Mouse (Mus musculus): ENCODE results near the gene Car11.
"Not testable (repeated sequence)": the region's sequence is repeated elsewhere in the genome, so short reads cannot be mapped to it uniquely, and the experiment has no call there.

The Car11 gene

DNA sequence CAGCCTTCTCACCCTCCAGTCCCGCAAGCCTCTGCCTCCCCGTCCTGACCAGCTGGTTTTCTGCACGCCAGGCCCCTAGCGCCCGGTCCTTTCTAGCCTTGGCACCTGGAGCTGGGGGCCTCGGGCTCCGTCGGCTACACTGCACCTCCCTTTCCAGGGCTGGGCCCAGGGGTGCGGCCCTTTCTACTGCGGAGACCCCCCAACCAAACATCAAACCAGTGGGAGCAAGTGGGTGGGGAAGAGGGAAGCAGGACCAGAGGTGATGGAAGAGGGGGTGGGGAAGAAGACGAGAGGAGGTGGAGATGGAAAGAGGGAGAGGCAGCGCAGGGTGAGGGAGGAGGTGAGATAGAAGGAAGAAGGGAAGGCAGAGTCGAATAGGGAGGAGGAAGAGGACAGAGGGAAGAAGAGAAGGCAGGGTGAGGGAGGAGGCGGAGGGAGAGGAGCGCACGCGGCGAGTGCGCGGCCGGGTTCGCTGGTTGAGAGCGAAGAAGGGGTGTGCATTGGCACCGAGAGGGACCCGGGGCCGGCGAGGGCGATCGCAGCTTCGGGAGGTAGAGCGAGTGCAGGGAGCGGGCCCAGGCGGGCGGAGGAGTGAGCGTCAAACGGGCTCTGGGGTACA is at the start of gene Car11:
Gene Car11 (plus strand): TSS at position 321 of the 619 bp plus-strand sequence.
- in situ Hi-C loops (cut with MboI, MseI) = no loop called here

DNA sequence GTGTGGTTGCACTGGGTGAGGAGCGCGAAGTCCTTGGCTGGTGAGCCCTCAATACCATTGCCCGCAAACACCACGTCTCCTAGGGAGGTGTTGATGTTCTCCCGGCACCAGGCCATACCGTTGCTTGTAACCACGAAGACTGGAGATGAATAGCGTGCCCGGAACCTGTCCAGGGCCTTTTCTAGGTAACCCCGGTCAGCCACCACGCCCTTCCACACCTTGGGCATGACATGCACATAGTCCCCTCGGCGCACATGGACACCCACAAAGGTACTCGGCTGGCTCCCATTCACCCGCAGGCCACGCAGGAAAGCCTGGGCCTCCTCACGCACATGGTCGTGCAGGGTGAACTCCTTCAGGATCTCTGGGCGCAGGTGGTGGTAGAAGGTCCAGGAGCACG is 49.2 kb upstream of the Car11 start:
- in situ Hi-C loops (cut with MboI, MseI) = not testable (repeated sequence)

DNA sequence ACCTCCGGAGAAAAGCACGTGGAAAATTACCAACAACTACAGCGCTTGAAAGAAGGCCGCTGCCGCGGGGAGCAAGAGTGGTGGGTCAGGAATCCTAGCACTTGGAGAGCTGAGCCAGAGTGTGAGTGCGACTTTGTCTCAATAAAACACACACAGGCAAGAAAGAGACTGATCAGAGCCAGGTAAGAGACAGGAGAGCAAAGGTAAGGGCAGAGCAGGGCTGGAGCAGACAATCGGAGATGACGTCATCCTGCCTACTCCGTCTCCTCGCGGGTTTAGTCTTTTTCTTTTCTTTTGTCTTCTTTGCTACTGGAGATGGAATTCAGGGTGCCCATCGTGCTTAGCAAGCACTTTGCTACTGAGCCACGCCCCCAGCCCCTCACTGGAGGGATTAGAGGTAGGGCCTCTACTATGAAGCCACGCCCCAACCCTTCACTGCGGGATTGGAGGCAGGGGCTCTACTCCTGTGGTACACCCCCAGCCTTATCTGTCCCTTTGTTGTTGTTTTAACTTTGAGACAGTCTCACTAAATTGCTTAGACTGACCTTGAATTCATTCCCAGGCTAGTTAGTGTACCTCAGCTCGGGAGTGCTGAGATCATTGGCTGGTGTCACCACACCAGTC is 45.1 kb upstream of the Car11 start:
- in situ Hi-C loops (cut with MboI, MseI) = no loop called here

DNA sequence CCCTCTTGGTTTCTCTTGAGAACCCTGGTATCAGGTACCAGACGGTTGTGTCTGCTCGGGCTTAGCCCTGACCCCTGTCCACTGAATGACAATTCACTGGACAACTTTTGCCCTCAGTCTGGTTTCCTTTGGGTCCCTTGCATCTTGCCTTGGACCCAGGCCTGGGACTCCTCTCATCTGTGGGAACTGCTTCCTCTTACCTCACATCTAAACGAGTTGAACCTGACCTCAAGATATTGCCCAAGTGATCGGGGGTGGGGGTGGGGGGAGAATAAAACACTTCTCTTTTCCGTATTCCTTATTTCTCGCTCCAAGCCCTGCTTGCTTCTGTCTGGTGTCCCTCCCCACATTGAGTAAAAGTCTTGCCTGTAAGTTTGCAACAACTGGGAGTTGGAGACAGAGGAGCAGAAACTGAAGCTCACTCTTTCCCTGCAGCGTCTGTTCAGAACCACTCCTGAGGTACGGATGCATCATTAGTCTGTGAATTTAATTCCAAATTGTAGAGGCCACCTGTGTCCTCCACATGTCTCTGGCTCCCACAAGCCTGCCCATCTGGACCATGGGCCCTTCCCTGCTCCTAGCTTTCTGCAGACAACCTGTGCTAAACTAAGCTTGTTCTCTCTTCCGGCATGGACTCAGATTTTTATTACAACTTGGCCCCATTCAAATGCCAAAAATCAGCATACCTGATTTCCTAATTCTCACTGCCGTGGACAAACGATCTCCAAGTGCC is 38.7 kb upstream of the Car11 start:
- in situ Hi-C loops (cut with MboI, MseI) = no loop called here

DNA sequence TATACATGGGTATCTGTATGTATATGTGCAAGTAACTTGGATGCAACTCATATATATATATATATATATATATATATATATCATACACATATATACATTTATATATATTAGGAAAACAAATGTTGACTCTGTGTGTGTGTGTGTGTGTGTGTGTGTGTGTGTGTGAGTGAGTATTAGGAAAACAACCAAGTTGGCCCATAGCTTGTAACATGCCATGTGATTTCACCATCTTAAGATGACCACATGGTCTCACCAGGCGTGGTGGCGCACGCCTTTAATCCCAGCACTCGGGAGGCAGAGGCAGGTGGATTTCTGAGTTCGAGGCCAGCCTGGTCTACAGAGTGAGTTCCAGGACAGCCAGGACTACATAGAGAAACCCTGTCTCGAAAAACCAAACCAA is 37.9 kb upstream of the Car11 start:
- in situ Hi-C loops (cut with MboI, MseI) = not testable (repeated sequence)

DNA sequence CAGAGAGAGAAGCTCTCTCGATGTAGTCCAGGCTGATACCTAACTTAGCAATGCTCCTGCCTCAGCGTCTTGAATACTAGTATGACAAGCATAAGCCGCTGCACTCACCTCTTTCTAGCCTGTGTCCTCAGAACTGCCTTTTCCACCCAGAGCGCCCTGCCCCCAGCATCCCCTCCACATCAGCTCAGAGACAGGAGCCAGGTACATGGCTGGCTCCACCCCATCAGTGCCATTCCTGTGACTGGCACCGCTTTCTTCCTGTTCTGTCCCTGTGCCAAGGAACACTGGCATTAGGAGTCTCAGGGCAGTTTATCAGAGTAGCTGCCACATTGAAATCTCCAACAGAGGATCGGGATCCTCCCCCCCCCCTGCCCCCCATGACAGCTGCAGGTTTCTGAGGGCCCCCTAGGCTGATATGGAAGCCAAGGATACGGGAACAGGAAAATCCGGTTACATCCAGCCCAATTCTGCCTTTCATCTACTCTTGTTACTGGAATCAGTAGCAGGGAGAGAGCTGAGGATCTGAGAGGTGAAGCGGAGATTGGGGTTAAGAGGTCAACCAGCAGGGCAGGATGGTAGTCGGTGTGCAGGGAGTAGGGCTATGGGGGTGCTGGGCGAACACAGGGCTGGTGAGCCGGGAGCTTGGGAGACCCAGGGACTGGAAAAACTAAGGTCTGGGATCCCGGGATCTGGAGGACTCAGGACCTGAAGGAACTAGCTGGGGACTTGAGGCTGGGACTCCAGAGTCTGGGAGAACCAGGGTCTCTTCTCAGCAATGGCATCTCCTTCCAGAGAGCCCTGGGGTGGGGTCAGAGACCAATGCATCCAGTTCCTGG is 34.1 kb upstream of the Car11 start:
- in situ Hi-C loops (cut with MboI, MseI) = no loop called here

DNA sequence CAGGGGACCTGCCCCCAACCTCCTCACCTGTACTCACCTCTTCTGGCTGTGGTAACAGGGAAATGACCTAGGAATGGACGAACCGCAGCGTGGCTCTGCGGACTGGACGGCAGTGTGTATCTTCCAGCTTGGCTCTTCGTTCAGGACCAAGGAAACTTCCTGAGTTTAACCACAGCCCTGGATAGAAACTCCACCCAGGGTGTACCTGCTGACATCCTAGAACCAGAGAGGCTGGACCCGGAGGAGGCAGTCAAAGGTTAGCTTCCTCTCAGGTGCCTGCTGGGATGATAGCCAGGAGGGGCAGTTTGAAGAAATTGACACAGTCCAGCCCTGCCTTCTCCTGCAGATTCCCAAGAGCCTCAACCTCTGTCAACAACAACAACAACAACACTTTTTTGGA is 33.5 kb upstream of the Car11 start, which contains the start of gene Fut2:
Gene Fut2 (minus strand): TSS at position 234 of the 400 bp plus-strand sequence.
- in situ Hi-C loops (cut with MboI, MseI) = no loop called here

DNA sequence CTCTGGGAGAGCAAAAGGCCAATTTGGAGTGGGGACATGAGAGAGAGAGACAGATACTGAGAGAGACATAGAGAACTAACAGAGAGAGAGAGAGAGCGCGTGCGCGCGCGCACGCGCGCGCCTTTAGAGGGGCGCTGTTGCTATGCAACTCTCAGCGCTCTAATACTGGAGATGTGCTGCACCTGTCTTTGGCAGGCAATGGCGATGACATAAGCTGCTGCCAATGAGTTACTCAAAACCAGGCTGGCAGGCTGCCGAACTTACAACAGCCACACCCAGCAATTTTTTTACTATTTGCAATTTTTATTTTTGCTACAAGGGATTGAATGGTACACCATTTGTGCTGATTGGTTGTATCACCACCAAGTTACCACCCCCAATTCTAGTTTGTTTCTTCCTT is 31.9 kb upstream of the Car11 start:
- in situ Hi-C loops (cut with MboI, MseI) = no loop called here

DNA sequence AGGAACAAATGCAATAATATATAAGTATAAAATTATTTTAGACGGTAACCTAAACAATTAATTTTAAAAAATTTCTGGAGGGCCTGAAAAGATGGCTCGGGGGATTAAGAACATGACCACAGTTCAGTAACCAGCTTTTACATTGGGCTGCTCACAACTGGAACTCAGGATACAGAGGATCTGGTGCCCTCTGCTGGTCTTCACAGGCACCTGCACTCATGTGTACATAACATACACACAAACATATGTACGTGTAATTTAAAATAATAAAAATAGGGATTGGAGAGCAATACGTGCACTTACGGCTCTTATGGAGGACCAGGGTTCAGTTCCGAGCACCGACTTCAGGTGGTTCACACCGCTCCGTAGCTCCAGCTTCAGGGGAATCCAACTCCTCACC is 30.7 kb upstream of the Car11 start:
- in situ Hi-C loops (cut with MboI, MseI) = no loop called here

DNA sequence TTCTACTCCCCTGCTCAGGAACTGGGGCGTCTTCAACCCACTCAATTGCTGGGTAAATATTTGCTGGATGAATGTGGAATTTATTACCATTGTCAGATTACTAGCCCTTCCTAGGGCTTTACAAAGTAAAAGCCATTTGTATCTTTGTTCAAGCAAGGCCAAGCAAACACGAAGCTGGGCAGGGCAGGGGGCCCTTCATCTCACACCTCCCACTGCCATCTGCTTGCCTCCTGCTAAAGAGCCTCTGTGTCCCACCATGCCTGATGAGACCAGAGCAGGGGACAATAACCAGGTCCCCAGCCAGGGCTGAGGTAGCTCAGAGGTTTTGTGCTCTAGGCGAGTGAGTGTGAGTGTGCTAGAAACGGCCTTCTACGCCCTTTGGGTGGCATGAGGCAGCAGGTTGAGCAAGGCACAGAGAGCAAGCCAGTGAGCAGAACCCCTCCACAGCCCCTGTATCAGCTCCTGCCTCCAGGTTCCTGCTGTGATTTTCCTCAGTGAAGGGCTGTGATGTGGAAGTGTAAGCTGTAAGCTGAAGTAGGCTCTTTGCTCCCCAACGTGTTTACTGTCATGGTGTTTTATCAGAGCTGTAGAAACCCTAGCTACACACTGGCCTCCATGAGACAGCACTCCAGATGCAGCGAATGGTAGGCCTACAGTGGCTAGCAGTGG is 21.9 kb upstream of the Car11 start:
- in situ Hi-C loops (cut with MboI, MseI) = no loop called here

DNA sequence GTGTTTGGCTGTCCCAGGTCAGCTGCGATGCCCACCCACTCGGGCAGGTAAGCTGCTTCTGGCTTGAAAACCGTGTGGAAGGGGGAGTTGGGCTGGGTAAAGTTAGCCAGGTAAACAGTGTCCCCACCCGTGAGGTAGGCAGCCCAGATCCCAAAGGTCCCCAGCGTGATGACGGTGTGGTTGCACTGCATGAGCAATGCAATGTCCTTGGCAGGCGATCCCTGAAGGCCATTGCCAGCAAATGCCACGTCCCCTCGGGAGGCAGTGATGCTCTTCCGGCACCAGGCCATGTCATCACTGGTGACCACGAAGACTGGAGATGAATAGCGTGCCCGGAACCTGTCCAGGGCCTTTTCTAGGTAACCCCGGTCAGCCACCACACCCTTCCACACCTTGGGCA is 21.1 kb upstream of the Car11 start:
- in situ Hi-C loops (cut with MboI, MseI) = no loop called here

DNA sequence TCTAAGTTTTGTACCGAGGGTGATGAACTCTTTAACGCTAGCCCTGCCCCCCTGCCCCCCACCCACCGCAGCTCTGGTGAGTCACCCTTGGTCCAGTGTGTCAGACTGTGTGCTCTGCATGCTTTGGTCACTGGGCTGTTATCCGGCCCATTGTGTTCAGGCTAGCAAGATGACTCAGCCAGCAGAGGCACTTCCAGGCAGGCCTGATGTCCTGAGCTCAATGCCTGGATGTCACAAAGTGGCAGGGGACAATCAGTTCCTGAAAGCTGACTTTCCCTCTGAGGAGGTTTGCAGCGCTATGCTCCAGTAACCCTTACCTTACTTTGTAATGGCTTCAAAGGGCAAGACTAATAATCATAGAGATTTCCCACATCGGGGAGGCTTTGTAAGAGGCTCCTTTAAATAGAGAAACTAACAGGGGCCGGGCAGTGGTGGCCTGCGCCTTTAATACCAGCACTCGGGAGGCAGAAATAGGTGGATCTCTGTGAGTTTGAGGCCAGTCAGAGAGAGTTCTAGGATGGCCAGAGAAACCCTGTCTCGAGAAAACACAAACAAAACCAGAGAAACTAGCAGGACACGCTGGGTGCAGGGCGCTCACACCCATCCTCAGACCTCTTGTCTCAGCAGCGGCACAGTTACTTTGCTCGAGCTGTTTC is 19.5 kb upstream of the Car11 start:
- in situ Hi-C loops (cut with MboI, MseI) = no loop called here

DNA sequence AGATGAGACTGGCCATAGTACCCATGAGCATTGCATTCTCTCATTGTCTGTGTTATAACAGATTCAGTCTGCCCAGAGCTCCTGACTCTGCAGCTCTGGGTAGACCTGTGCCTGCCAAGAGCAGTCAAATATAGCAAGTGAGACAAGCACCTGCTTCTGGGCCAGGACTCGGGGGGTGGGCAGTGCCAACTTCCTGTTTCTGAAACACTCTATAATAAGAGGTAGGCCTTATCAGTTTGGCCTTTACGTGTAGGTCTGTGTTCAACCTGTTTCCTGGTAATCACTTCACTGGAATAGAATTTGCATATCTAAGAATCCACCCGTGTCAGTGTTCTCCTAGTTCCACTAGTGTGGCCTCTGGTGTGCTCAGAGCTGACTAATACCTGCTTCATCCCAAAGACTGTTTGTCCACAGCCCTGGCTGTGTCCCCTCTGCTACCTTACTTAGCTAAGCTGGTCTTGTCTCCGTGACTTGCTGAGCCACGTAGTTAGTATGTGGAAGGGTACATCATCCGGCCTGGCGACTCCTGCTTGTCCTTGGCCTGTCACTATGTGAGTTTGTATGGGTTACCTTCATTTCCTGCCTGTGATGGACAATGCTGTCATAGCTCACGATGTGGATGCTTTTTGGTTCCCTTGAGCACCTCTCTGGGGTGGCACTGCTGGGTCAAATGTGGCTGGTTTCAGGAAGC is 18.5 kb upstream of the Car11 start:
- in situ Hi-C loops (cut with MboI, MseI) = no loop called here

DNA sequence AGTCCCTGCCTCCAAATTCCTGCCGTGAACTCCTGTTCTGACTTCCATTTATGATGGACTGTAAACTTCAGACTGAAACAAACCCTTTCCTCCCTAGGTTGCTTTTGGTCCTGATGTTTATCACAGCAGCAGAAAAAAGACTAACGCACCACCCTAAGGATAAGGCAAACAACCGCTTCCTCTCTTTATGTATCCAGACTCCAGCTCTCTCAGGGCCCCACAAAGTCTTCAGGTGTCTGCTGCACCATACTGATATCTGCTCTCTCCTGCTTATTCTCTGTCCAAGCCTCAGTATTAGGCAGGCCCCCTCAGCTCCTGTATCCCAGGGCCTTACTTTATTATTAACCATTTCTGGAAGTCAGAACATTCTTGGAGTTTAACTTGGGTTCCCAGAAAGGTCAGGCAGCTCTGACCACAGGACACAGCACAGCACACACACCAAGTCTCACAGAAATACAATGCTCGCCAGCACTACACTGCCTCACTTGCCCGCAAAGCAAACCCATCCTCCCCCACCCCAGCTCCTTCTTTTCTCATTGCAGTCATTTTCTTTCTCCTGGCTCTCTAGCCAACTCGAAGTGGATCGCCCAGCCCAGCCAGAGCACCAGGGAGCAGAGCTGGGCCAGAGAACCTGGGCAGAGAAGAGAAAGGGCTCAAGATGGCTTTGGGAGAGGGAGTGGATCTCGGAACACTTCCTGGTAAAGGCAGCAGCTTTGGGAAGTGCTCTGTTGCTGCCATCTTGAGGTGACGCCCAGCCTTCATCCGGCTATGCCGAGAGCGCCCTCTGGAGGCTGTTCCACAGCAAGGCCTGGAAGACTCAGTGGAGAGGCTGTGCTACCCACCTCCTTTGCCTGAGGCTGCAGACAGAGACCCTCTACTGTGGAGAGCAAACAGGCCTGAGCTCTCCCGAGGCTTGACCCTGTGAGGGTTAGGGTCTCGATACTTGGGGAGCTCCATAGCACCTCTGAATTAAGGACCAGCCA is 17.2 kb upstream of the Car11 start:
- in situ Hi-C loops (cut with MboI, MseI) = no loop called here

DNA sequence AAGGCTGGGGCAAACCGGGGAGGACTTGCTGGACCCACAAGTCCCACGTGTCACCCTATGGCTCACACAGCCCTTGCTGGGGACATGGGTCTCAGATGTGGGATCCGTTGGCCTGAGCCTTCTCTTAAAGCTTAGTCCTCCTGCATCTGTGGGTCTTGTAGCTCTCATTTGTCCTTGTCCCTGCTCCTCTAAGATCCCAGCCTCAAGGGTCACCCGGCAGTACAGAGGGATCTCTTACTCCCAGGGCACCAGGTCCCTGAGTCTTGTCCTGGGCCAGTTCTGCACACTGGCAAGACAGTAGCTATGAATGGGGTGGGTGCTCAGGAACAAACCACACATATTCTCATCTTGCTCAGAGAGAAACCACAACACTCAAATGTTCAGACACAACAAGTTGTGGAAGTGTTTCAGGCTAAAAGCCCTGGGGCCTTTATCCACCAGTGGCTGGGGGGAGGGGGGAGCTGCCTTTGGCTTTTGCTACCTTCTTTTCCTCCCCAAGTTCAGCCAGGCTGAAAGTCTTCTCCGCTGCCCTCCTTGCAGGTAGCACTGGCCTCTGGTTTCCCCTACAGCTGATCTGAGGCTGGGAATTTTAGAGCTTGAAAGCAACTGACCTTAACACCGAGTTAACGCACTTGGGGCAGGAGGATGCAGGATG is 16.1 kb upstream of the Car11 start, which contains the start of gene Ntn5:
Gene Ntn5 (plus strand): TSS at position 627 of the 655 bp plus-strand sequence.
- in situ Hi-C loops (cut with MboI, MseI) = no loop called here

DNA sequence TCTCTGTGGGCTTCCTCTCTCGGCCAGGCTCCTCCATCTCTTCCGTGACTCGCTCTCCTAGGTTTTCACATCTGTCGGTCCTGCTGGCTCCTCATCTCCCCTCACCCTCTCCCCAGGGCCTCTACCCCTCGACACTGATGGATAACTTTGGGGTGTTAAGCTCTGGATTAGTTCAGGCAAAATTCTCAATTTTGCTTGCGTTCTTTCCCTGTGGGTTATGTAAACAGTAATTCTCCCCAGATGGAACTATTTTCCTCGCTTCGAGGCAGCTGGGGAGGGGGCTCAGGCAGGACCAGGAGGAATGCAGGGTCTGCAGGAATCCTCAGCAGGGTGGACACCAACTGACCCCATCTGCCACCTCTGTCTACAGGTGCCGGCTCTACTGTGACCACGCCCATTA is 13.8 kb upstream of the Car11 start:
- in situ Hi-C loops (cut with MboI, MseI) = no loop called here

DNA sequence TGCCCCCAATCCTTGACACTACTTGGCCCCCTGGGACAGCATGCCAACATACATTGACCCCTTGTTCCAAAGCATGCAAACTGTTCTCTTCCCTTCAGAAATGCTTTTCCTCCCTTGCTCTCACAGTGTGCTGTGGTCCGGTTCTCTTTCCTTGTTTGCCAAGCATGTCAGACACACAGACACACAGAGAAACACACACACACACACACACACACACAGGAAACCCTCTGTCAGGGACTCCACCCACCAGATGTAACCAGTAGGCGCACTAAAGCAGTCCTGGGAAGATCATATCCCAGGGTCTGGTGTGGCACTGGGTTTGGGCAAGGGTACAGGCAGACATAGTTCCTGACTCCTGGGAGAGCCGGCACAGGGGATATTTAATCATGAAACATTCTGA is 12.8 kb upstream of the Car11 start:
- in situ Hi-C loops (cut with MboI, MseI) = no loop called here

DNA sequence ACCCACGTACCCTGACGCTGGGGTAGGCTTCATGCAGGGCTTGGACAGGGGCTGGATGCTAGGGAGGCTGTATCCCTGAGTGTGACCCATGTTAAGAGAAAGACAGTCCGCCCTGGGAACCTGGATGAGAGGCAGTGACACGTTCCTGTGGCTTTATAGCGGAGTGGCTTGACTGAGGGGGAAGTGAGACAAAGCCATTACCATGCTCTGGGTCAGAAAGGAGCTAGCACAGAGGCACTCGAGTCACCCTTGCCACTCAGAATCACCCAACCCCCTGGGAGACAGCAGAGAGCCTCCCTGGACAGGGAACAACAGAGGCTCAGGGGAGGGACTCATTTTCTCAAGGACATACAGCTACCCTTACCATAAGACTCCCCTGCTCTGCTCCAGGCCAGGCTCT is 10.5 kb upstream of the Car11 start:
- in situ Hi-C loops (cut with MboI, MseI) = no loop called here

DNA sequence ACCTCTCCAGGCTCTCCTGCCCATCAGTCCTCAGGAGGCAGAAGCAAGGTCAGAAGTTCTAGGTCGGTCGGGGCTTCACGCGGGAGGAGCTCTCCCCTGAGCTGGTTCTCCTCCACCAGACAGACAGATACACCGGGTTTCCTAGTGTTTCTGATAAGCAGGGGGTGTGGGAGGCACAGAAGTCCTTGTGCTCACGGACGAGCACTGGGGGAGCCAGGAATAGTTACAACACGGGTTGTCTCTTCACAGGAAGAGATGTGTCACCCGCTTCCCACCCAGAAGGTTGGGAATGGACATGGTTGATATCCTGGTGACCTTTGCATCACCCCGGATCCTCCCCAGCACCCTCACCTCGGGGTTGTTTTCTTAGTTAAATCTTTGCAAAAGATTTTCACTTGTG is 9.8 kb upstream of the Car11 start:
- in situ Hi-C loops (cut with MboI, MseI) = no loop called here

Measured in T-helper 17 cell (primary cell).